Mouse (Mus musculus) liver, adult 2 months (tissue): ENCODE results near the gene Rpp38. TPM values are rescaled to one million over a fixed set of nuclear protein-coding genes. Genes with fewer than 3 reads are reported as not detected.

Experiments
- DNase-seq: peaks from one replicate; pipeline ENCODE4 v3.0.0-alpha.2; 2011; ENCODE audit warnings: low read depth, low spot score; ENCODE audit errors: extremely low read depth
- H3K27ac ChIP-seq: fragments of 200-500 bp; replicated peaks from 2 replicates; pipeline ENCODE4 v1.5.1; 2012; ENCODE audit warnings: low read depth, mild to moderate bottlenecking, control low read depth, inconsistent platforms, low read length; ENCODE audit not compliant: insufficient read depth
- H3K27me3 ChIP-seq: fragments of 200-500 bp; 2 replicates; pipeline ENCODE4 v1.6.1; 2012; ENCODE audit warnings: mild to moderate bottlenecking, moderate library complexity, low read length, inconsistent platforms; ENCODE audit not compliant: control insufficient read depth, insufficient read depth
- H3K36me3 ChIP-seq: fragments of 200-500 bp; 2 replicates; pipeline ENCODE4 v1.6.1; 2012; ENCODE audit warnings: low read length, inconsistent platforms; ENCODE audit not compliant: control insufficient read depth, insufficient read depth
- H3K4me1 ChIP-seq: fragments of 200-500 bp; 2 replicates; pipeline ENCODE4 v1.6.1; 2011; ENCODE audit warnings: low read length; ENCODE audit not compliant: control insufficient read depth, insufficient read depth
- H3K4me3 ChIP-seq: fragments of 200-500 bp; 2 replicates; pipeline ENCODE4 v1.5.1; 2011; ENCODE audit warnings: low read depth, mild to moderate bottlenecking, control low read depth, low read length, moderate library complexity; ENCODE audit not compliant: insufficient read depth
- H3K79me2 ChIP-seq: fragments of 200-500 bp; 2 replicates; pipeline ENCODE4 v1.6.1; 2012; ENCODE audit warnings: inconsistent platforms, mild to moderate bottlenecking, low read length, moderate library complexity; ENCODE audit not compliant: control insufficient read depth, insufficient read depth
- H3K9ac ChIP-seq: fragments of 200-500 bp; 2 replicates; pipeline ENCODE4 v1.6.1; 2012; ENCODE audit warnings: low read depth, mild to moderate bottlenecking, control low read depth, inconsistent platforms, low read length
- CTCF ChIP-seq: fragments of 200-500 bp; IDR thresholded peaks from 2 replicates; pipeline ENCODE4 v1.5.1; 2011; ENCODE audit warnings: low read depth, low read length, control low read depth
- POLR2A ChIP-seq: fragments of 200-500 bp; IDR thresholded peaks from 2 replicates; pipeline ENCODE4 v1.6.1; 2011; ENCODE audit warnings: low read length, control low read depth; ENCODE audit not compliant: insufficient read depth; ENCODE audit errors: extremely low read depth
- WGBS: fragments of 180-500 bp; shearing (Covaris S2); methylation state at CpG from one replicate; pipeline ENCODE4 v1.1.7; 2018; 5-methylcytosine and 5-hydroxymethylcytosine counted together
- polyA plus RNA-seq: library from polyadenylated mRNA; depleted of rRNA; stranded (reverse); fragments of >200 nt; gene quantifications from 2 replicates; pipeline ENCODE4 v1.2.3, GENCODE M21; 2012
- total RNA-seq: library from RNA; depleted of rRNA; stranded (reverse); fragments of >200 nt; gene quantifications from 2 replicates; pipeline ENCODE4 v1.2.3, GENCODE M21; 2014

Rpp38 gene
- total and polyA plus RNA-seq, 2 experiments: 2.3 to 3.4 TPM

GRCm38 (mm10) chr2:3331071-3331703 is 1.3 kb downstream of the Rpp38 start:
- Histone ChIP-seq H3K9ac (no peak overlapping the region; the same call in 1 of the 2 replicates), H3K79me2 (no peaks in the 10 kb centered on the region), H3K27me3 (no peaks in the 10 kb centered on the region), H3K27ac (0 out of 2 replicates have a peak overlapping the region, but pooled peaks have one; percentile 4), H3K4me3 (no peak overlapping the region), H3K36me3 (peaks cover 13% of the 10 kb centered on the region; the same call in 1 of the 2 replicates), H3K4me1 (peaks cover 10% of the 10 kb centered on the region)
- TF ChIP-seq CTCF (no peak), POLR2A (no peak)
- DNase-seq: no peak
- WGBS: 42% methylated on average over 5 of the region's 5 CpGs

GRCm38 (mm10) chr2:3327351-3327750 is 5.1 kb downstream of the Rpp38 start:
- 21% methylated on average over 1 of the region's 1 CpGs for WGBS
- TF ChIP-seq CTCF (peak; percentile 79), POLR2A (no peak)
- Histone ChIP-seq H3K4me1 (peaks cover 5% of the 10 kb centered on the region), H3K36me3 (peaks cover 40% of the 10 kb centered on the region), H3K27ac (no peak overlapping the region), H3K79me2 (no peaks in the 10 kb centered on the region), H3K4me3 (no peak overlapping the region), H3K27me3 (no peaks in the 10 kb centered on the region), H3K9ac (no peak overlapping the region)
- DNase-seq: peak; percentile 48

GRCm38 (mm10) chr2:3326547-3326946 is 5.9 kb downstream of the Rpp38 start:
- Histone ChIP-seq H3K79me2 (no peaks in the 10 kb centered on the region; the same call in 1 of the 2 replicates), H3K27me3 (no peaks in the 10 kb centered on the region), H3K4me3 (no peak overlapping the region), H3K9ac (no peak overlapping the region), H3K4me1 (peaks cover 5% of the 10 kb centered on the region), H3K27ac (no peak overlapping the region), H3K36me3 (peaks cover 43% of the 10 kb centered on the region)
- no peak for DNase-seq
- 85% methylated on average over 1 of the region's 1 CpGs for WGBS
- no peak for TF ChIP-seq CTCF
- TF ChIP-seq POLR2A: no peak

- Histone ChIP-seq H3K79me2 (no peaks in the 10 kb centered on the region; the same call in 1 of the 2 replicates), H3K4me3 (no peak overlapping the region), H3K36me3 (peaks cover 52% of the 10 kb centered on the region), H3K27me3 (no peaks in the 10 kb centered on the region), H3K9ac (no peak overlapping the region), H3K27ac (no peak overlapping the region), H3K4me1 (no peaks in the 10 kb centered on the region)
- DNase-seq: no peak
- TF ChIP-seq CTCF: no peak
- TF ChIP-seq POLR2A: no peak
- WGBS: 96% methylated on average over 7 of the region's 7 CpGs
These were observed 7.9 kb downstream of the Rpp38 start for GRCm38 (mm10) chr2:3324381-3325130.

GRCm38 (mm10) chr2:3323132-3323531 is 9.3 kb downstream of the Rpp38 start:
- WGBS: 42% methylated on average over 2 of the region's 2 CpGs
- H3K79me2 ChIP-seq: no peaks in the 10 kb centered on the region; the same call in 1 of the 2 replicates
- no peak overlapping the region for H3K4me3 ChIP-seq
- H3K9ac ChIP-seq: no peak overlapping the region
- no peak for TF ChIP-seq CTCF
- no peak for TF ChIP-seq POLR2A
- DNase-seq: no peak
- peaks cover 44% of the 10 kb centered on the region for H3K36me3 ChIP-seq
- no peak overlapping the region for H3K27ac ChIP-seq
- no peaks in the 10 kb centered on the region for H3K27me3 ChIP-seq
- H3K4me1 ChIP-seq: no peaks in the 10 kb centered on the region

- H3K27me3 ChIP-seq: no peaks in the 10 kb centered on the region
- H3K27ac ChIP-seq: no peak overlapping the region
- peaks cover 6% of the 10 kb centered on the region for H3K36me3 ChIP-seq
- DNase-seq: no peak
- H3K4me1 ChIP-seq: no peaks in the 10 kb centered on the region
- H3K9ac ChIP-seq: no peak overlapping the region
- TF ChIP-seq POLR2A (no peak), CTCF (no peak)
- WGBS: 68% methylated on average over 3 of the region's 3 CpGs
- H3K79me2 ChIP-seq: peaks cover 4% of the 10 kb centered on the region; the same call in 1 of the 2 replicates
- H3K4me3 ChIP-seq: no peak overlapping the region
These were observed 26.9 kb downstream of the Rpp38 start for GRCm38 (mm10) chr2:3305426-3306025.
